13 mouse cellular contexts compared by ENCODE assay signal in genomic region chr1:39731543-39731942, GRCm38 (mm10). TPM values are rescaled to one million over a fixed set of nuclear protein-coding genes. Genes with fewer than 3 reads are reported as not detected.
A peak's percentile ranks its signal among the peaks of the same experiment; 100 is the strongest.
DNase-seq lines count a peak whose midpoint lies in the region; ATAC-seq and TF ChIP-seq lines count a peak whose summit lies in the region.
"Had no signal": no experiment of that assay in that cellular context is flagged by ENCODE, and none has a peak within 500 bp of the region (broad histone marks: within the 10 kb centered on the region; RNA-seq: fewer than 3 reads in every experiment).

No protein-coding gene starts in this region.

- no peaks in the 10 kb centered on the region for H3K36me3 ChIP-seq in lung, embryonic 14.5 days (ENCODE audit: insufficient read depth)
- H3K36me3 ChIP-seq in kidney, embryonic 16.5 days (ENCODE audit: insufficient read depth, low read length), result no peaks in the 10 kb centered on the region
- H3K36me3 ChIP-seq: limb, embryonic 12.5 days; midbrain, embryonic 12.5 days had no signal

- H3K9ac ChIP-seq in lung, embryonic 14.5 days, result no peak overlapping the region
- H3K9ac ChIP-seq in kidney, embryonic 16.5 days (replicated peaks; ENCODE audit: low read length), result no peak overlapping the region
- H3K9ac ChIP-seq: limb, embryonic 12.5 days; midbrain, embryonic 12.5 days had no signal

- peak overlapping the region; percentile 6 for H3K27ac ChIP-seq in lung, embryonic 14.5 days (ENCODE audit: low read depth)
- peak overlapping the region; percentile 14; the same call in 1 of the 2 replicates for H3K27ac ChIP-seq in kidney, embryonic 16.5 days (ENCODE audit: low read length)
- H3K27ac ChIP-seq: layer of hippocampus, adult 2 months; limb, embryonic 12.5 days; midbrain, embryonic 12.5 days had no signal

- no peak overlapping the region; the same call in 1 of the 2 replicates for H3K4me2 ChIP-seq in lung, embryonic 14.5 days
- H3K4me2 ChIP-seq in kidney, embryonic 16.5 days (replicated peaks; ENCODE audit: low read depth, low read length), result no peak overlapping the region
- H3K4me2 ChIP-seq: limb, embryonic 12.5 days; midbrain, embryonic 12.5 days had no signal

- H3K4me1 ChIP-seq in lung, embryonic 14.5 days (ENCODE audit: insufficient read depth), result peaks cover 20% of the 10 kb centered on the region
- H3K4me1 ChIP-seq in kidney, embryonic 16.5 days (ENCODE audit: insufficient read depth, low read length), result peaks cover 28% of the 10 kb centered on the region

- H3K9me3 ChIP-seq in lung, embryonic 14.5 days (ENCODE audit: low read depth, low read length), result no peaks in the 10 kb centered on the region
- no peaks in the 10 kb centered on the region for H3K9me3 ChIP-seq in kidney, embryonic 16.5 days (ENCODE audit: low read length)
- H3K9me3 ChIP-seq: limb, embryonic 12.5 days; midbrain, embryonic 12.5 days had no signal

- no peaks in the 10 kb centered on the region for H3K27me3 ChIP-seq in lung, embryonic 14.5 days (ENCODE audit: insufficient read depth, low read length)
- H3K27me3 ChIP-seq in kidney, embryonic 16.5 days (ENCODE audit: insufficient read depth, low read length), result no peaks in the 10 kb centered on the region
- H3K27me3 ChIP-seq: limb, embryonic 12.5 days; midbrain, embryonic 12.5 days had no signal

- WGBS in lung, embryonic 14.5 days, result 8% methylated on average over 9 of the region's 9 CpGs
- 21% methylated on average over 9 of the region's 9 CpGs for WGBS in kidney, embryonic 16.5 days

- DNase-seq in adrenal gland, adult (ENCODE audit: inconsistent age in 2 of 2, low spot score in 1 of 2), result peak; percentile 32 to 59
- DNase-seq in adrenal gland, postnatal 10 days, result no peak
- DNase-seq in lung, embryonic 14.5 days, result peak; percentile 84
- no peak for DNase-seq in lung, postnatal 25 days (ENCODE audit: low spot score)
- peak; percentile 42 for DNase-seq in lung, postnatal 36 days
- no peak for DNase-seq in frontal cortex, postnatal 10 days (ENCODE audit: low spot score in 2 of 2)
- DNase-seq in cerebellum, adult 8-10 months, result no peak
- DNase-seq: heart, postnatal 14 days had no signal

- no peak for TF ChIP-seq CTCF in lung, embryonic 14.5 days (IDR thresholded peaks at IDR 0.05; ENCODE audit: low read depth)

- ATAC-seq in lung, embryonic 14.5 days (ENCODE audit: insufficient read depth), result peak; percentile 48; the same call in 1 of the 2 replicates
- ATAC-seq in kidney, embryonic 16.5 days (ENCODE audit: low FRiP score, low TSS enrichment), result 0 out of 2 replicates have a peak, but pooled peaks have one; percentile 13

- no peak overlapping the region for H3K4me3 ChIP-seq in lung, embryonic 14.5 days (ENCODE audit: low read depth, low read length)
- no peak overlapping the region for H3K4me3 ChIP-seq in kidney, embryonic 16.5 days (ENCODE audit: low read length)
- H3K4me3 ChIP-seq: layer of hippocampus, adult 2 months; limb, embryonic 12.5 days; midbrain, embryonic 12.5 days had no signal

RNA-seq across cellular contexts. Expression of gene Rfx8, which starts 10.7 kb away (rescaled TPM):
- total RNA-seq in adrenal gland, postnatal 10 days (2021), result under 1 TPM; 0.21 to 0.48 TPM
- polyA plus RNA-seq in lung, embryonic 14.5 days (2014; fragmentation: Nextera tagmentation; extraction: Ambion mirVana), result 0.24 and 0.27 TPM in 2 replicates
- polyA plus RNA-seq in kidney, embryonic 16.5 days (2015; fragmentation: Nextera tagmentation; extraction: Ambion mirVana), result 0.17 and 0.21 TPM in 2 replicates
- total RNA-seq: gastrocnemius, adult 18-20 months had no signal

Comparison
In these comparisons a context has a peak if more than half of its experiments do, and no peak if none do; other contexts are left out.
1. DNase-seq: peak in adrenal gland, adult (2 of 2), lung, embryonic 14.5 days (single experiment) and lung, postnatal 36 days (single experiment); none in adrenal gland, postnatal 10 days (single experiment), lung, postnatal 25 days (single experiment), frontal cortex, postnatal 10 days (0 of 2) and cerebellum, adult 8-10 months (single experiment).